Mouse (Mus musculus) C2C12 (cell line): ENCODE measurements around the gene Ift74.

Experiments used
- CEBPB ChIP-seq: IDR thresholded peaks from one replicate; pipeline ENCODE4 v1.6.1; 2011; ENCODE audit warnings: low read depth, mild to moderate bottlenecking, control low read depth, moderate library complexity
- CTCF ChIP-seq: IDR thresholded peaks from one replicate; pipeline ENCODE4 v1.5.1; 2011; ENCODE audit not compliant: control insufficient read depth, insufficient read depth, insufficient read length
- FOSL1 ChIP-seq: IDR thresholded peaks from one replicate; pipeline ENCODE4 v1.8.0; 2011; ENCODE audit warnings: mild to moderate bottlenecking, low read length; ENCODE audit not compliant: poor library complexity, insufficient read depth, severe bottlenecking
- MYOD1 ChIP-seq: IDR thresholded peaks from one replicate; pipeline ENCODE4 v1.6.1; 2011; ENCODE audit warnings: low read depth; ENCODE audit not compliant: control insufficient read depth, insufficient read length
- USF1 ChIP-seq: IDR thresholded peaks from one replicate; pipeline ENCODE4 v1.6.1; 2011; ENCODE audit warnings: low read depth, mild to moderate bottlenecking, control low read depth, moderate library complexity

DNA sequence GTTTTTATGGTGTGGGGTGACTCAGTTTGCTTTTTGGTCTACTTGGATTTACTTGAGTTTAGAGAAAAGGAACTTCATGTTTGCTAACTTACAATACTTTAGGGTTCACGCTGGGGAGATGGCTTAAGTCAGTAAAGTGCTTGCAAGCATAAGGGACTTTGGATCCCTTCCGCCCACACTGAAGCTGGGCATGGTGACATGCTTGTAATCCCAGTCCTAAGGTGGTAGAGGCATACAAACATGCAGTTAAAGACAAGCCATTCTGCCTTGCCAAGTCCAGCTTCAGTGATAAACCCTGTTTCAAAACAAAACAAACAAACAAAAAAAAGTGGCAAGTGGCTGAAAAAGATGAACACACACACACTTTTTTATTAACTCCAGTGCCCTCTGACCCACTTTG is 66.9 kb downstream of the Ift74 start:
- TF ChIP-seq CTCF (no peak), CEBPB (no peak), USF1 (no peak), FOSL1 (no peak), MYOD1 (no peak)
